Mouse (Mus musculus) left cerebral cortex, postnatal 10 days (tissue): ENCODE measurements at regions not wholly inside any gene's neighbourhood (a gene's known extent, or its start where the extent isn't known, plus 50 kb on each side); places are given as distances from the start of the nearest gene placed in this dataset.

Experiments
- DNase-seq, 2 experiments: peaks; one replicate each; pipeline ENCODE4 v3.0.0; 2021 to 2022; ENCODE audit warnings: low spot score in 2 of 2, mixed read lengths in 1 of 2; ENCODE audit errors: extremely low spot score in 1 of 2
- intact Hi-C: fragments of 180-260 bp; cut with DNase I; formaldehyde crosslinking; loops from one replicate; pipeline ENCODE4 v1.15.1; 2025

DNA sequence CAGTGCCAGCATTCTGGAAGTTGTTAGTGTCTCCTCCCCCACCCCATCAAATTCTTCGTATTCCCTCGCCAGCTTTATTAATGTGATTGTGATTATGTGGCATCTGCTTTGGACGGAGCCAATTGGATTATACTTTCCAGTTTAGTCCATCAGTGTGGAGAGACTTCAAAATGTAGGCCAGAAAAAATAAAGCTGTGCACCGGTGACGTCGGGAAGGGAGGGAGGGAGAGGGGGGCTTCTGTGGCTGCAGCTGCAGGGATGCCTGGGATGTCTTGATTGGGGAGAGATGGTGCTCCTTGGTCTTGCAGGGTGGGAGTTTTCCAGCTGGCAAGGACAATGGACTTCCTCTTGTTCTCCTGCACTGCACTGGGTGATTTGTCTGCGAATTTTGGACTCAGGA lies 185.7 kb upstream of the Meis1 start:
- no peak for DNase-seq
- intact Hi-C loops, result loop anchor here (5.0 kb wide), 1 partner anchor 177 kb away; no protein-coding TSS in a partner anchor

DNA sequence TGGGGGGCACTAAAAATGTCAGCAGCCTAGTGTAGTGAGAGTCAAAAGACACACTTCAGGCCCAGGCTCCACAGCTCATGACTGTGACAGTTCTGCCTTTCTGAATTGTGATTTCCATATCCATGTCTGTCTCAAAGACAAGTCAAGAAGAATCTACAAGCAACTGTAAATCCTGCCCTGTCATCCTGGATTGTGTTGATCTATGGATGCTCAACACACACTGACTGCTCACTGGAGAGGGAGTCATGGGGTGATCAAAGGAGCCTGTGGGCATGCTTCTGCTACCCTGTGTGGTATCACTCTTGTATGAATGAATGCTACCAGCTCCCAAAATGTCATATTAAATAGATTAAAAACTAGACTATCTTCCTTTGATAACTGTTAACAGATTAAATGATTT lies 186.4 kb upstream of the Meis1 start:
- intact Hi-C loops, result no loop called here
- no peak for DNase-seq

DNA sequence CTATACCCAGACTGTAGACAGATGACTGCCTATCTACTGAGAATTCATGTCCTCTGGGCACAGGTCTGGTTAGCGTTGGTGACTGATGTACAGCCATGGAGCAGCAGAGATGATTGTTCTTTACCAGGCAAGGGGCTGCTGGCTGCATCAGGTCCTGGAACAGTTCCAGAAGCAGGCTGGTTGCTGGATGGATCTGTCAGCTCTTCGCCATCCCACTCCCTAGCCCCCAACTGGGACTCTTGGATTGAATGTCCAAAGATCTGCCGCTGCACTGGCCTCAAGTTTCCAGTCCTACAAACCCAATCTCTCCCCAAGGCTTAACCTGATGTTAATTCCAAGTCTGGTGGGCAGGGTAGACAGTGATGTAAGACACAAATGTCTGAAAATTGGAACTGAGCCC lies 200.7 kb upstream of the Meis1 start:
- intact Hi-C loops, result no loop called here
- no peak for DNase-seq

DNA sequence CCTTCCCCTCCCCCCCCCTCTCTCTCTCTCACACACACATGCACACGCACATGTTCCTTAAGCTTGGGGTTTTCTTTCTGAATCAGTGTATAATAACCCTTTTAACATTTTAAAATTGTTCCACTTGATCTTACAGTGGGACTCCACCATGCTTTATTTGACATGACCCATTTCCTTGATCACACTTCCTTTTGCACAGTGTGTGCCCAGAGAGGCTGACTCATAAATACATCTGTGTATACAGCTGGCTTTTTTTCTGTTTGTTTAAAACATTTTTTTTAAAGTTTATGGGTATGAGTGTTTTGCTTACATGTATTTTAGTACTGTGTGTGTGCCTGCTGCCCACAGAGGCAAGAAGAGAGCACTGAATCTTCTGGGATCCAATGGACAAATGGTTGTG lies 202.7 kb upstream of the Meis1 start:
- intact Hi-C loops, result no loop called here
- DNase-seq, result no peak

DNA sequence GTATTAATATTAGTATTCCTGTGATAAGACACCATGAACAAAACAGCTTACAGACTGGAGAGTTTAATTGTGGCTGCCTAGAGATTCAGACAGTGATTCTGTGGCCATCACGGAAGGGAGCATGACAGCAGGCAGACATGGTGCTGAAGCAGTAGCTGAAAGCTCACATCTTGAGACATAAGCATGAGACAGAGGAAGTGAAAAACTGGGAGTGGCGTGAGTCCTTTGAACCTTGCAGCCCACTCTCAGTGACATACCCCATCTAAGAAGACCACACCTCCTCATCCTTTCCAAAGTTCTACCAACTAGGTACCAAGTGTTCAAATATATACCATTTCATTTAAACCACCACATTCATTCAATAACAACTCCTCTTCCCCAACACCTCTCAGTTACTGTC lies 208.0 kb upstream of the Meis1 start:
- no peak for DNase-seq
- intact Hi-C loops, result no loop called here

DNA sequence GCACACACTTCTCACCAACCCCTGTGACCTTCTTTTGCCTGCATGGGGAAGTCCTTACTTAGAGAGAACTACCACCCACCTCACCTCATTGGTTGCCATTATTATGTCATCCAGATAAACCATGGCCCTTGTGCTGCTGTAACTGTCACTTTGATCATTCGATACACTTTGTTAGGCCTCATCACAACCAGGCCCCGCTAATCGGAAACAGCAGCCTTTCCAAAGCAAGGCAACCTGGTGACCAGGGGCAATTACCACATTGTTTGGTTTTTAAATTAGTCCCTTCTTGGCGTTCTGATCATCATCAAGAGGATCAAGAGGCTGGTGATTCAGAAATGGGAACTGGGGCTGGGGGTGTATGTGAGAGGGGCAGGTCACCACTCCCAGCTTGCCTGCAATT lies 208.9 kb upstream of the Meis1 start:
- no peak for DNase-seq
- intact Hi-C loops, result no loop called here

DNA sequence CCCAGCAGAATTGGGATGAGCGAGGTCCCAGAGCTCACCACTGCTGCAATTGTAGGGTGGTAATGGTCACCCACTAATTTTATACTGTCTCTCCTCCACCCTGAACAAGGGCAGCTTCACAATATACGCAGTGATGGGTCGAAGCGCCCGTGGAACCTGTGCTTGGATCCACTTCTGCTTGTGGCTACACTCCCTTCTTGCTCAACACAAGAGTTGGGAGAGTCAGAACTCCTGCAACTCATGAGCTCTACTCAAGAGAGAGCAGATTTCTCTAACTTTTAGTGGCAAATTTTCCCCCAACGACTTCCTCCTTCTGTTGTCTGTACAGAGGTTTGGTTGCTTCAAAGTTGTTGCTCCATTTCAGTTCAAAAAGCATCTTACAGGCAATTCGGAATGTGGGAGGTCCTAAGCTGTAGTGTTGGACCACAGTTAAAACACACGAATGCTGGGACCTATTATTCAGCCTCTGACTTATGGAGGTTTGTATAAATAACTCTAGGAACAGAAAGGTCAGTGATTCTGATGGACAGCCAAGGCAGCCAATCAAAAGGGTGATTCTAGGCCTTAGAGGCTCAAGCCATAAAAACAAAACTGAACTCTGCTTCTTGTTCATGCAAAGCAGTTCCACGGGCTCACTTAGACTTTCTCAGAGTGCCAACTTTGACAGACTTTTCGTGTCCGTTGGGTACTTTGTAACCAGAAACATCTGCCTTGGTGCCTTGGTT lies 227.8 kb upstream of the Meis1 start:
- intact Hi-C loops, result no loop called here
- no peak for DNase-seq

DNA sequence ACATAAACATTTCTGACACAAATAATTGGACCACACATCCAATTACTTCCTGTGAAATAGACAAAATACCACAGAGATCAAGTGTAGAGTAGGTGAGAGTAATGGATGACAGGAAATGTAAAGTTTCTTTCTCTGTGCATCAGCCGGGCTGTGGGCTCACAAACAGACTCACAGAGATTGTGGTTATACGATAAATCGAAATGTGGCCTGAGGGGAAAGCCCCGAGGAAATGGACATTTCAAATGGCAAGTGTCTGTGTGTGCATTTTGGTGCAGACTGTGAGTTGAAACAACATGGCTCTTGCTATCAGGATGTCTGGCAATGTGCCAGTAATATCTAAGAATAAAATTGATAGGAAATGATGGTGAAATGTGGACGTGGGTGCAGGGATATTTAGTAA lies 234.8 kb upstream of the Meis1 start:
- DNase-seq, result no peak
- intact Hi-C loops, result no loop called here

DNA sequence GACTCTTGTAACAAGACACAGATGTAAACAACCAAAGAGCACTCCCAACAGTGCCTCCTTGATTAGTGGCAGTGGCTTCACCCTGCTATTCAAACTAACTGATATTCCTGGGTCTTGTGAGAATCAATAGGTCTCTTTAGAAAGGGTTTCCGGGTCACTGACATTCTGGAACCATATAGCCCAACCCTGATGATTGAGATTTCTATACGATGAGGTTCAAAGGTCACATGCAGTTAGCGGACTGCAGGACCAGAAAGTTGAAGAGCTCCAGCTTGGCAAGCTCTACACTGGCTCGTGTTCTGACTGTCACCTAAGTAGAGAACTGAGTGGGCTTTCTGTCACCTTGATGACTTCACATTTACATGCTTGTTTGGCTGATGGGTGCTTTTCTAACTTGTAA lies 235.4 kb upstream of the Meis1 start:
- intact Hi-C loops, result no loop called here

DNA sequence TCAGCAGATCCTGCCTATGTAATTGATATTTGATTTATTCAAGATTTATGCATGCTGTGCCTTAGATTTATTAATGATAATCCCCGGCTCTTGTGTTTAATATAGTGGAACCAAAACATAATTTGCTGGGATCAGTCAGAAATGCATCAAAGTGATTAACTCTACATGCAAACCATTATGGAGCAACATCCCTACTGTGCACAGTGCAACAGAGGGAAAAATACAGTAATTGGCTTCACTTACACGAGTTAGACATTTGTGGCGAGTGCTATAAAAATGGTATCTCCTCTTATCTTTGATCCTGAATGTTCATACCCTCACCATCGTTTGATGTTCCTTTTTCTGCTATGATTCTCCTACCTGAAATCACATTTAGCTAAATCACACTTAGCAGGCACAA lies 238.8 kb upstream of the Meis1 start:
- intact Hi-C loops, result no loop called here
- DNase-seq, result no peak

More for the DNA sequence above, 235.4 kb upstream of the Meis1 start:
- no peak for DNase-seq

DNA sequence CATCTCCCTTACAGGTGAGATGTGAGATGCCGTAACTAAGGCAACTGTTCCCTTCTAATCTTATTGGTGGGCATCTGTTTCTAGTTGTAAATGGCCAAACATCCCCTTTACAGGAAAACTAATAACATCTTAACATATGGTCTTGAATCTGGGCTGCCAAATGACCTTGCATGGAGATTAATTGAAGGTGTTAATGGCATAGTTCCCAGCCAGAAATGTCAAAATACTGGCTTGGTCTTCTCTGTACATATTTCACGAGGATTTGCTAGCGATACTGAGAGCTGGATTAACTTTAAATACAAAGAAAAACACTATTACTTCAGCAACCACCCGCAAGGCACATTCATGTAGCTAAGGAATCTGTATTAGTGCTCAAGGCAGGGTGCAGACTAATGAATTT lies 244.0 kb upstream of the Meis1 start:
- intact Hi-C loops, result no loop called here
- DNase-seq, result no peak

DNA sequence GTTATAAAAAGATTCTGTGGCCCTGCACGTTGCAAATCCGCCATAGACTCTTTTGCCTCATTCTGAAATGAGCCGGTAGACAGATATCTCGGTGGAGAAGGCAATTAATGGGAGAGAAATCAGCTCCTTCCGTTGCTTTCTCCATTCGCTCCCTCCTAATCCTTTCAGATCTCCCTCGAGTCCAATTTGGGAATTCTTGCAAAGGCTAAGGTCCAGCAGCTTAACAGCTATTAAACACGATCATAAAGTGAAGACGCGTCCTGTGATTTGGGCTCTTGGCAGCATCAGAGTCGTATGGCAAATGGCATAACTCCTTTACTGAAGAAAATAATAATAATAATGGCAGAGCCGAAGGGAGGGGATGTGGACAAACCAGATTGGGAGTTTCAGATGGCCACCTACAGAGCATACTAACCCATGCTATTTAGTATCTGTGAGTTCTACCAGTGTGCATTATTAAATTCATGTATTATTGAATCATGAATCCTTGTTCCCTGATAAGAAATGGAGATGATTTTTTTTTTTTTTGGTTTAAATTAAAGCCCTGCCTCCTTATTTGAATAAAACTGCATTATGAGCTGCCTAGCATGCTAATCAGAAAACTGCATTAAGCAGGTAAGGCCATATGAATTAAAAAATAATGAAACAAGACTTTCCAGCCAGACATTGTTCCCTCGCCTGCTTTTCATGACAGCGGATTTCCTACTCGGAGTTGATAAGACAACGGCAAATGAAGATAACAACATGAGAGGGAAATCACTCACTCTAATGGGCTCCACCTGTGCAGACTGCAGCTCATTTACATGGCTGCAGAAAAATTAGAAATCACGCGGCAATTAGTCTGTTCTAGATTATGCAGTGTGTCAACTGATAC lies 246.2 kb upstream of the Meis1 start:
- intact Hi-C loops, result no loop called here

DNA sequence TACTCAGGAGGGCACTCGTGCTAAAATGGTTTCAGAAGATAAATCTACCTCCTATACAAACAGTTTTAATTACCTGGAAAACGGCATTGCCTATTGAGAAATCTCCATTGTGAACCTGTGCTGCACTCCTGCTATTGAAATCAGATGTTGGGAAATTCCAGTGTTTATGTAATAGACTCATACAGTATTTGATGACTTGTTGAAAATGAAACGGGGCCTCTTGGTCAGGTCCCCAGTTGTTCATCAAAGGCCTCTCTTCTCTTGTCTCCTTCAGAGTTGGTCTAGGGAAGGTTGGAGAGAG lies 246.8 kb upstream of the Meis1 start:
- no peak for DNase-seq
- intact Hi-C loops, result no loop called here

More for the DNA sequence above, 246.2 kb upstream of the Meis1 start:
- DNase-seq, result no peak

DNA sequence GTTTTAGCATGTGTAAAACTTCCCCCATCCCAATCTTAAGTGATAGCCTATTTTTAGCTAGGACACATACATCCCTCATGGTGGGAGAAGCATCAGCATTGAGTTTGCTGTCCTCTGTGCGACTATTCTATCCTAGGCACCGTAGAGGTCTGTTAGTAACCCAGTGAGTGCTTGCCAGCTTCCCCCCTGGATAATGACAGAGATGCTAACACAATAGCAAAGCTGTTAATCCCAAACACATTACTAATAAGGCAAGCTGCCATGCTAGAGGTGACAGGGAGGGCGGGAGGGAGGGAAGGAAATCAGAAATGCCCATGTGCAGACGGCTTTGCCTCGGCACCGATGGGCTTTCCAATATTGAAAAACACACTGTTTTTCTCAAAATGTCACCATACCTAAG lies 272.2 kb upstream of the Meis1 start:
- intact Hi-C loops, result no loop called here
- DNase-seq, result no peak

DNA sequence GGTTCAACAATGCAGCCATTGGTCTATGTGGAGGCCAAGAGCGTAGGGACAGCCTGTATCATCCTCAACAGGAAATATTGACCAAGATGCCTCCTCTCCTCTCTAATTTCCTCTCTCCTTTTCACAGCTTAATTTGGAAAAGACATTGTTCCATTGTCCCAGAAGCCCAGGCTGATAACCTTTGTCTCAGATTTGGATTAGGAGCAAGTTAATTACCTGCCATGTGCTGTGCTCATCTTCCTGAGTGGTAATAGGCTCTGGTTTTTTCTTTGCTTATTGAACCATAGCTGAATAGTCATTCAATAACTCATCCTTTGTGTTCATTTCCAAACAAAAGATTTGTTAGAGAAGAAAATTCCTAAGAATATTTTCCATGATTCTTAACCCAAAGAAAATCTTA lies 280.6 kb upstream of the Meis1 start:
- no peak for DNase-seq
- intact Hi-C loops, result no loop called here

DNA sequence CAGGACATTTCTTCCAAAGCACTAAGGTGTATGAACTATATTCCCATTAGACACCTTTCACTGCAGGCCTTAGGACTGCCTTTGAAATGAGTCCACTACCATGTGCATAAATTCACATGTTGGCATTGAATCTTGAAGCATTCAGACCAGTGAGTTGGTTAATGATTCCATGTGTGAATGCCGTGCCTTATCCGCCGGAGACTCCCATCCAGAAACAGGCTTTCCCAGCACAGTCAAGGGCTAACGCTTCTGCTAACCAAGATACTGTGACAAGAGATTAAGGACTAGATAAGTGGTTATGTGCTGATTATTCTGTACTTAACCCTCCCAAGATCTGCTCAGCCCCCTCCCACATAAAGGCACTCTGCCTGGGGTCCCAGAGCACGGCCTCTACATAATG lies 287.9 kb upstream of the Meis1 start:
- intact Hi-C loops, result no loop called here
- no peak for DNase-seq

DNA sequence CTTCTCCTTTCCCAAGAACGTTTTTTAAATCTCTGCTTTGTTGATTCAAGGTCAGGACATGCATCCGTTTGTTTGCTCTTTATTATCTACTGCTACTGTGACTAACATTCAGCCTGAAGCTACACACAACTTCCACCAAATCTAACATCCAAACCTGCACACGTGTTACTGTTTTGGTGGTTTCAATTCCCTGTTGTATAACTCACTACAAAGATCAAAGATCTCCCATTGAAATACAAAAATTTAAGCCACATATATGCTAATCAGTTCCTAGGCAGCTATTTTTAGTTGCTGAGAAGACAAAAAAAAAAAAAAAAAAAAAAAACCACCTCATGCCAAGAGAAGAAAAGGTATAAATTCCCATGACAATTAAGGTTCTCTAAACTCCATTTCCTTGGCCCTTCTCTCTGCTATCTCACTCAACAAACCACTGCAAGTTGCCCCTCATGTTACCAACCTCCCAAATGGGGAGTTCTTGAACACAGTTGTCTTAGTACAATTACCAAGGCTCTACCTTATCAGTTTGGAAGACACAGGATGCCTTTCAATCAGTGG lies 312.0 kb upstream of the Meis1 start:
- no peak for DNase-seq
- intact Hi-C loops, result no loop called here

DNA sequence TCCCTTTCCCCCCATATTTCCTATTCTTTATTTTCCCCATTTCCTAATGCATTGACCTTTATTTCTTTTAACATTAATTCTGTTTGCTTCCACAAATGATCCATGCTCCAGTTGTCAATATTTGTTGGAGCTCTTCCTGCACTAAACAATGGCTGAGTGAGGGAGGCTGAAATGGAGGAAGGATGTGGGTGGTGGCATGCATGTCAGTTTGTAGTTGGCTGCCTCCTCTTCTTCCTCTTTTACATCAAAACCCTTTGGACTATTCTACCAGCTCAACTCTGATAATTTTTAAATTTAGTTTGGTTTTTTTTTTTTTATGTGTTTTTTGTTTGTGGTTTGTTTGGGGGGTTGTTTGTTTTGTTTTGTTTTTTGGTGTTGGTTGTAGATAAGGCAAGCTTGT lies 313.5 kb upstream of the Meis1 start:
- no peak for DNase-seq
- intact Hi-C loops, result no loop called here

DNA sequence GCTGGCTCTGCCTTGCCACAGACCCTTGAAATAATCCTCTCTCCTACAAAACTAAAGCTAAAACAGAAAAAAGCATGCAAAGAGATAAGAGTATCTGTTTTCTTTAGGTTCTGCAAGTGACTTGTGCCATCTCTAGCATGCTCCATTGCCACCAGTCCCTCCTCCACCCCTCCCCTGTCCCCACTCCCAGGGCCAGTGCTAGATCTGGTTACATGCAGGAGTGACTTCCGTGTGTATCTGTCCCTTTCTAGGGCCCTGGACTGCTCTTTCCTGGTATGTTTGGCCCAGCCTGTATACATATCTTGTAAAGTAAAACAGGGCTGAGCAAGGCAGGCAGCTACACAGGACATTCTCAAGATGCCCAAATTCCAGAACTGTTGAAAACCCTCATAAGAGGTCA lies 313.9 kb upstream of the Meis1 start:
- DNase-seq, result no peak
- intact Hi-C loops, result no loop called here

DNA sequence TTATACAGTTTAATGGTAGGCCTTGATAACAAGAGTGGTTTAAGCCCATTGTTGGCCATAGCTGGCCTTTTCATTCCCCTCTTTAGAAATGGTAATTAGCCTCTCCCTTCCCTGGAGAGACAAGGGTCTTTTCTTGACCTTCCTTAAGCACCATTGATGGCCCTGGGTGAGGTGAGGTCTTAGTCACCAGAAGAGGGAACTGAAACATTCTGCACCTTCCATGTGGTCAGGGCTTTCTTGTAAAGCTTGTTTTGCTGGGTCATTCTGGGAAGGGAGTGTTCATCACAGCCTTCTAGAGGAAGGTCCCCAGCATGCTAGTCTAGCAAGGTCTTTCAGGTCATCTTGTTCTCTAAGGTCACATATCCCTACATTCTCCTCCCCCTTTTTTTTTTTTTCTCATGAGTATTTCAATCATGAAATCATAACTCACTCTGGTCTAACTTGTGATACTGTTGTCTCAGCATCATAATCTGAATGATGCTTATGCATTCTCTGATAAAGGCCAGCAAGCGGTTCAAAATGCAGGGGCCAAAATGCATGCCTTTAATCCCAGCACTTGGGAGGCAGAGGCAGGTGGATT lies 315.2 kb upstream of the Meis1 start:
- DNase-seq, result no peak
- intact Hi-C loops, result no loop called here
